Mouse (Mus musculus): ENCODE measurements around the gene Clic6. TPM values are rescaled to one million over a fixed set of nuclear protein-coding genes. Genes with fewer than 3 reads are reported as not detected.

Gene Clic6
- not detected in 2 replicates for polyA plus RNA-seq (2012; ENCODE audit: insufficient read depth, insufficient read length, missing spikeins)

GRCm38 (mm10) chr16:92485436-92485835 lies at the start of gene Clic6:
Gene Clic6, plus strand, starts transcription at chr16:92485736.
- TF ChIP-seq POLR2A (IDR thresholded peaks at IDR 0.05; ENCODE audit: borderline replicate concordance, low read depth, low read length) (no peak), CTCF (IDR thresholded peaks at IDR 0.05; ENCODE audit: low read depth, low read length) (no peak)
- Histone ChIP-seq H3K27ac (ENCODE audit: insufficient read depth, low read depth, low read length) (no peak within 1 kb of the TSS), H3K4me1 (ENCODE audit: control insufficient read depth, insufficient read depth, low read length) (no peaks in the 10 kb centered on the region), H3K4me3 (ENCODE audit: insufficient read depth, low read length) (no peak within 1 kb of the TSS)

- Histone ChIP-seq H3K4me1 (ENCODE audit: control insufficient read depth, insufficient read depth, low read length) (peaks cover 13% of the 10 kb centered on the region), H3K4me3 (ENCODE audit: insufficient read depth, low read length) (no peak overlapping the region), H3K27ac (ENCODE audit: insufficient read depth, low read depth, low read length) (no peak overlapping the region)
- TF ChIP-seq POLR2A (IDR thresholded peaks at IDR 0.05; ENCODE audit: borderline replicate concordance, low read depth, low read length): no peak
- TF ChIP-seq CTCF (IDR thresholded peaks at IDR 0.05; ENCODE audit: low read depth, low read length): no peak
These were observed 45.8 kb upstream of the Clic6 start for GRCm38 (mm10) chr16:92439775-92440174.

GRCm38 (mm10) chr16:92440229-92440628 lies 45.3 kb upstream of the Clic6 start:
- Histone ChIP-seq H3K4me1 (ENCODE audit: control insufficient read depth, insufficient read depth, low read length) (peaks cover 13% of the 10 kb centered on the region), H3K27ac (ENCODE audit: insufficient read depth, low read depth, low read length) (no peak overlapping the region), H3K4me3 (ENCODE audit: insufficient read depth, low read length) (no peak overlapping the region)
- no peak for TF ChIP-seq POLR2A (IDR thresholded peaks at IDR 0.05; ENCODE audit: borderline replicate concordance, low read depth, low read length)
- no peak for TF ChIP-seq CTCF (IDR thresholded peaks at IDR 0.05; ENCODE audit: low read depth, low read length)

- H3K4me3 ChIP-seq (ENCODE audit: insufficient read depth, low read length): no peak overlapping the region
- TF ChIP-seq POLR2A (IDR thresholded peaks at IDR 0.05; ENCODE audit: borderline replicate concordance, low read depth, low read length) (no peak), CTCF (IDR thresholded peaks at IDR 0.05; ENCODE audit: low read depth, low read length) (no peak)
- H3K27ac ChIP-seq (ENCODE audit: insufficient read depth, low read depth, low read length): no peak overlapping the region
- H3K4me1 ChIP-seq (ENCODE audit: control insufficient read depth, insufficient read depth, low read length): peaks cover 13% of the 10 kb centered on the region
These were observed 44.3 kb upstream of the Clic6 start for GRCm38 (mm10) chr16:92441203-92441602.

- no peak overlapping the region for H3K4me3 ChIP-seq (ENCODE audit: insufficient read depth, low read length)
- H3K4me1 ChIP-seq (ENCODE audit: control insufficient read depth, insufficient read depth, low read length): peaks cover 13% of the 10 kb centered on the region
- no peak for TF ChIP-seq POLR2A (IDR thresholded peaks at IDR 0.05; ENCODE audit: borderline replicate concordance, low read depth, low read length)
- no peak overlapping the region for H3K27ac ChIP-seq (ENCODE audit: insufficient read depth, low read depth, low read length)
These were observed 43.4 kb upstream of the Clic6 start for GRCm38 (mm10) chr16:92442150-92442549.

- TF ChIP-seq POLR2A (IDR thresholded peaks at IDR 0.05; ENCODE audit: borderline replicate concordance, low read depth, low read length) (no peak), CTCF (IDR thresholded peaks at IDR 0.05; ENCODE audit: low read depth, low read length) (no peak)
- Histone ChIP-seq H3K4me3 (ENCODE audit: insufficient read depth, low read length) (no peak overlapping the region), H3K27ac (ENCODE audit: insufficient read depth, low read depth, low read length) (no peak overlapping the region), H3K4me1 (ENCODE audit: control insufficient read depth, insufficient read depth, low read length) (peaks cover 13% of the 10 kb centered on the region)
These were observed 42.6 kb upstream of the Clic6 start for GRCm38 (mm10) chr16:92442946-92443345.

GRCm38 (mm10) chr16:92443644-92444113 lies 41.9 kb upstream of the Clic6 start:
- H3K4me3 ChIP-seq (ENCODE audit: insufficient read depth, low read length): no peak overlapping the region
- TF ChIP-seq POLR2A (IDR thresholded peaks at IDR 0.05; ENCODE audit: borderline replicate concordance, low read depth, low read length) (no peak), CTCF (IDR thresholded peaks at IDR 0.05; ENCODE audit: low read depth, low read length) (no peak)
- peaks cover 13% of the 10 kb centered on the region for H3K4me1 ChIP-seq (ENCODE audit: control insufficient read depth, insufficient read depth, low read length)
- no peak overlapping the region for H3K27ac ChIP-seq (ENCODE audit: insufficient read depth, low read depth, low read length)

- peaks cover 5% of the 10 kb centered on the region for H3K4me1 ChIP-seq (ENCODE audit: control insufficient read depth, insufficient read depth, low read length)
- H3K4me3 ChIP-seq (ENCODE audit: insufficient read depth, low read length): no peak overlapping the region
- H3K27ac ChIP-seq (ENCODE audit: insufficient read depth, low read depth, low read length): no peak overlapping the region
- TF ChIP-seq POLR2A (IDR thresholded peaks at IDR 0.05; ENCODE audit: borderline replicate concordance, low read depth, low read length): no peak
- peak; percentile 63 for TF ChIP-seq CTCF (IDR thresholded peaks at IDR 0.05; ENCODE audit: low read depth, low read length)
These were observed 40.2 kb upstream of the Clic6 start for GRCm38 (mm10) chr16:92445377-92445776.

- Histone ChIP-seq H3K4me1 (ENCODE audit: control insufficient read depth, insufficient read depth, low read length) (no peaks in the 10 kb centered on the region), H3K4me3 (ENCODE audit: insufficient read depth, low read length) (no peak overlapping the region), H3K27ac (ENCODE audit: insufficient read depth, low read depth, low read length) (no peak overlapping the region)
- TF ChIP-seq CTCF (IDR thresholded peaks at IDR 0.05; ENCODE audit: low read depth, low read length): no peak
- no peak for TF ChIP-seq POLR2A (IDR thresholded peaks at IDR 0.05; ENCODE audit: borderline replicate concordance, low read depth, low read length)
These were observed 36.5 kb upstream of the Clic6 start for GRCm38 (mm10) chr16:92449080-92449479.

- Histone ChIP-seq H3K4me1 (ENCODE audit: control insufficient read depth, insufficient read depth, low read length) (no peaks in the 10 kb centered on the region), H3K4me3 (ENCODE audit: insufficient read depth, low read length) (no peak overlapping the region), H3K27ac (ENCODE audit: insufficient read depth, low read depth, low read length) (no peak overlapping the region)
- TF ChIP-seq CTCF (IDR thresholded peaks at IDR 0.05; ENCODE audit: low read depth, low read length): no peak
- no peak for TF ChIP-seq POLR2A (IDR thresholded peaks at IDR 0.05; ENCODE audit: borderline replicate concordance, low read depth, low read length)
These were observed 35.2 kb upstream of the Clic6 start for GRCm38 (mm10) chr16:92450331-92450730.

Data from bone marrow macrophage, adult 2 months (primary cell).